Mouse (Mus musculus): ENCODE measurements around the gene Ints11. TPM values are rescaled to one million over a fixed set of nuclear protein-coding genes. Genes with fewer than 3 reads are reported as not detected.

Gene Ints11
- polyA plus RNA-seq, 1 experiment = 12.5 TPM

GRCm38 (mm10) chr4:155859318-155859717, 10.0 kb upstream of the Ints11 start:
- Histone ChIP-seq H3K36me3 (replicated peaks; ENCODE audit: low read length) (peaks cover 100% of the 10 kb centered on the region), H3K4me3 (replicated peaks) (no peak overlapping the region), H3K9me3 (no peaks in the 10 kb centered on the region), H3K4me1 (peaks cover 10% of the 10 kb centered on the region; the same call in 1 of the 2 replicates), H3K27me3 (replicated peaks) (no peaks in the 10 kb centered on the region)
- TF ChIP-seq GATA1 (IDR thresholded peaks at IDR 0.05; ENCODE audit: borderline replicate concordance, low read length) = no peak
- TF ChIP-seq FLI1 (IDR thresholded peaks at IDR 0.05; ENCODE audit: low read length) = no peak

- peaks cover 100% of the 10 kb centered on the region for H3K36me3 ChIP-seq (replicated peaks; ENCODE audit: low read length)
Observed at GRCm38 (mm10) chr4:155861787-155862186, 7.6 kb upstream of the Ints11 start.

GRCm38 (mm10) chr4:155863001-155863400, 6.3 kb upstream of the Ints11 start, which contains the start of gene Tas1r3:
Gene Tas1r3, minus strand, starts transcription at chr4:155863362.
- TF ChIP-seq GATA1 (IDR thresholded peaks at IDR 0.05; ENCODE audit: borderline replicate concordance, low read length) (no peak), FLI1 (IDR thresholded peaks at IDR 0.05; ENCODE audit: low read length) (no peak)
- H3K9me3 ChIP-seq = no peaks in the 10 kb centered on the region
- H3K27me3 ChIP-seq (replicated peaks) = no peaks in the 10 kb centered on the region
- H3K36me3 ChIP-seq (replicated peaks; ENCODE audit: low read length) = peaks cover 99% of the 10 kb centered on the region
- H3K4me1 ChIP-seq = peaks cover 24% of the 10 kb centered on the region
- no peak within 1 kb of the TSS for H3K4me3 ChIP-seq (replicated peaks)

More at GRCm38 (mm10) chr4:155861787-155862186, 7.6 kb upstream of the Ints11 start:
- Histone ChIP-seq H3K4me3 (replicated peaks) (no peak overlapping the region), H3K4me1 (peaks cover 13% of the 10 kb centered on the region), H3K27me3 (replicated peaks) (no peaks in the 10 kb centered on the region), H3K9me3 (no peaks in the 10 kb centered on the region)
- no peak for TF ChIP-seq GATA1 (IDR thresholded peaks at IDR 0.05; ENCODE audit: borderline replicate concordance, low read length)
- TF ChIP-seq FLI1 (IDR thresholded peaks at IDR 0.05; ENCODE audit: low read length) = no peak

- Histone ChIP-seq H3K9me3 (no peaks in the 10 kb centered on the region), H3K36me3 (replicated peaks; ENCODE audit: low read length) (peaks cover 73% of the 10 kb centered on the region), H3K4me1 (peaks cover 56% of the 10 kb centered on the region), H3K27me3 (replicated peaks) (no peaks in the 10 kb centered on the region), H3K4me3 (replicated peaks) (peak overlapping the region; percentile 98)
- TF ChIP-seq FLI1 (IDR thresholded peaks at IDR 0.05; ENCODE audit: low read length) = no peak
- no peak for TF ChIP-seq GATA1 (IDR thresholded peaks at IDR 0.05; ENCODE audit: borderline replicate concordance, low read length)
Observed at GRCm38 (mm10) chr4:155868614-155869298, 590 bp upstream of the Ints11 start.

GRCm38 (mm10) chr4:155871404-155871803, 2.1 kb downstream of the Ints11 start:
- TF ChIP-seq GATA1 (IDR thresholded peaks at IDR 0.05; ENCODE audit: borderline replicate concordance, low read length) (no peak), FLI1 (IDR thresholded peaks at IDR 0.05; ENCODE audit: low read length) (no peak)
- H3K9me3 ChIP-seq = no peaks in the 10 kb centered on the region
- H3K4me3 ChIP-seq (replicated peaks) = peak overlapping the region; percentile 9
- H3K4me1 ChIP-seq = peaks cover 47% of the 10 kb centered on the region
- no peaks in the 10 kb centered on the region for H3K27me3 ChIP-seq (replicated peaks)
- peaks cover 68% of the 10 kb centered on the region for H3K36me3 ChIP-seq (replicated peaks; ENCODE audit: low read length)

- no peaks in the 10 kb centered on the region for H3K27me3 ChIP-seq (replicated peaks)
- no peak overlapping the region for H3K4me3 ChIP-seq (replicated peaks)
- H3K4me1 ChIP-seq = peaks cover 22% of the 10 kb centered on the region
- H3K9me3 ChIP-seq = no peaks in the 10 kb centered on the region
- no peak for TF ChIP-seq GATA1 (IDR thresholded peaks at IDR 0.05; ENCODE audit: borderline replicate concordance, low read length)
- no peak for TF ChIP-seq FLI1 (IDR thresholded peaks at IDR 0.05; ENCODE audit: low read length)
- H3K36me3 ChIP-seq (replicated peaks; ENCODE audit: low read length) = peaks cover 76% of the 10 kb centered on the region
Observed at GRCm38 (mm10) chr4:155883587-155883986, 14.2 kb downstream of the Ints11 start.

- Histone ChIP-seq H3K4me1 (peaks cover 43% of the 10 kb centered on the region), H3K27me3 (replicated peaks) (no peaks in the 10 kb centered on the region), H3K9me3 (no peaks in the 10 kb centered on the region), H3K36me3 (replicated peaks; ENCODE audit: low read length) (peaks cover 82% of the 10 kb centered on the region), H3K4me3 (replicated peaks) (no peak overlapping the region)
- no peak for TF ChIP-seq FLI1 (IDR thresholded peaks at IDR 0.05; ENCODE audit: low read length)
- no peak for TF ChIP-seq GATA1 (IDR thresholded peaks at IDR 0.05; ENCODE audit: borderline replicate concordance, low read length)
Observed at GRCm38 (mm10) chr4:155886330-155886729, 17.0 kb downstream of the Ints11 start.

GRCm38 (mm10) chr4:155887674-155888073, 18.3 kb downstream of the Ints11 start:
- TF ChIP-seq GATA1 (IDR thresholded peaks at IDR 0.05; ENCODE audit: borderline replicate concordance, low read length) (no peak), FLI1 (IDR thresholded peaks at IDR 0.05; ENCODE audit: low read length) (no peak)

GRCm38 (mm10) chr4:155888181-155888580, 18.8 kb downstream of the Ints11 start:
- Histone ChIP-seq H3K9me3 (no peaks in the 10 kb centered on the region), H3K36me3 (replicated peaks; ENCODE audit: low read length) (peaks cover 72% of the 10 kb centered on the region), H3K4me3 (replicated peaks) (no peak overlapping the region), H3K27me3 (replicated peaks) (no peaks in the 10 kb centered on the region), H3K4me1 (peaks cover 43% of the 10 kb centered on the region)
- TF ChIP-seq GATA1 (IDR thresholded peaks at IDR 0.05; ENCODE audit: borderline replicate concordance, low read length) = no peak
- no peak for TF ChIP-seq FLI1 (IDR thresholded peaks at IDR 0.05; ENCODE audit: low read length)

More at GRCm38 (mm10) chr4:155887674-155888073, 18.3 kb downstream of the Ints11 start:
- Histone ChIP-seq H3K4me3 (replicated peaks) (no peak overlapping the region), H3K9me3 (no peaks in the 10 kb centered on the region), H3K4me1 (peaks cover 43% of the 10 kb centered on the region), H3K36me3 (replicated peaks; ENCODE audit: low read length) (peaks cover 75% of the 10 kb centered on the region), H3K27me3 (replicated peaks) (no peaks in the 10 kb centered on the region)

GRCm38 (mm10) chr4:155889316-155889715, 20.0 kb downstream of the Ints11 start:
- no peaks in the 10 kb centered on the region for H3K9me3 ChIP-seq
- TF ChIP-seq FLI1 (IDR thresholded peaks at IDR 0.05; ENCODE audit: low read length) = no peak
- no peak for TF ChIP-seq GATA1 (IDR thresholded peaks at IDR 0.05; ENCODE audit: borderline replicate concordance, low read length)
- peaks cover 43% of the 10 kb centered on the region for H3K4me1 ChIP-seq
- peaks cover 62% of the 10 kb centered on the region for H3K36me3 ChIP-seq (replicated peaks; ENCODE audit: low read length)
- H3K4me3 ChIP-seq (replicated peaks) = no peak overlapping the region
- H3K27me3 ChIP-seq (replicated peaks) = no peaks in the 10 kb centered on the region
